Mouse (Mus musculus): ENCODE results near the gene Spc25.
A peak's percentile ranks its signal among the peaks of the same experiment; 100 is the strongest.

The Spc25 gene

DNA sequence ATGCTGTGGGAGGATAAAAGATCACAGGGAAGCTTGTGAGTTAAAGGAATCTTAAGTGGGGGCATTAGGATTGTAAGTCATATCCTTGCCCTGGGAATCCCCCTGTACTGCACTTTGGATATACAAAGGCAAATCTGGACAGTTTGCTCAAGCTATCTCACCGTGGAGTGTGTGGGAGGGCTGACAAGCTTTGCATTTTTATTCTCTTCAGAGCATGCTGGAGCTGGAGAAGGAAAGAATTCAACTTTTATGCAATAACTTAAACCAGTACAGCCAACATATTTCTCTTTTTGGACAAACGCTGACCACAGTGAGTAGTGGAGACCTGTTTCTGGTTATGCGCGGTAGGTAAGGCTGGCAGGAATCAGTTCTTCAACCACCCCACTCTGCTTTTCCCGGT, 30.7 kb downstream of the Spc25 start:
- peak; percentile 51 for DNase-seq

DNA sequence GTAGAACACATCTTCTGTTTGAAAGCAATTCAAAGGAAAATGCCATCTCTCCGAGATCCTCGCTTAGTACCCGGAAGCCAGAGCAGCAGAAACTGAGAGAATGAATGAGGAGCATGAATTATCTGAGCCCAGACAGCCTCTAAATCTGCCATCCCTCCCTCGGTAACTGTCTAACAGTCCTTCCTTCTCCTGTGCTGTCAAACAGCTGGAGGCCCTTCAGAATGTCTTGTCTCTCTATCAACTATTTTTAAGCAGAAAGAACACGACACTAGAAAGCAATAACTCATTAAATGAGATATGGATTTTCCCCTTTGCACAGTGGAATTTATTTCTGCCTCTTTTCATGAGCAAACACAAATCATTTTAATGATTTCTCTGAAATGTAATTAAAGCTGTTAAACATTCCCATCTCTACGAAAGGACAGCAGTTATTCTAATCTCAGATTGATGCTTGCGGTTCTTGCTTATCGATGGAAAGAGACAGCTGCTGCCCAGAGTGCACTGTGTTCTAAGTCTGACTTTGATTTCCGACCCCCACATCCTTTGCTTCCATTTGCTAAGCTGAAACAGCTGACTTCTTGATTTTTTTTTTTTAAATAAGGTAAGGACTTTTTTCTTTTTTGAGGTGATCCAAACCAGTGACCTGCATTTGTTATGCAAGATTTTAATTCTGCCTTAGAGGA, 35.5 kb downstream of the Spc25 start:
- DNase-seq: no peak

DNA sequence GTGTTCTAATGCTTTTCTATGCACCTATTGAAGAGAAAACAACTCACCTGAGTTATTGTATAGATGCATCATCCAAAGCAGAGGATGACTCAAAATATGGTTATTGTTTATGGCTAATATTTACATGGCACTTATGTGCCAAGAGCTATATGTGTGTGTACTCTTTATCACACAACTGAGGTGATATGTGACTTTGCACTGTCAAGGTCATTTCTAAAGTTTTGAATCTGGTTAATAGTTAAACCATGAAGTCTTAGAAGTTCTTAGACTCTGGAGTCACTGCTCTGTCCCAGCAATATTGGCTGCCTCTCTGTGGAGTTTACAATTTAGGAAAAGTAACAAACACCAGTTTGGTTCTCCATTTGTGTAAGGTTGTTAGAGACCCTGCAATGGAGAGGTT, 47.1 kb downstream of the Spc25 start:
- no peak for DNase-seq

- no peak for DNase-seq
Observed at GRCm38 (mm10) chr2:69156283-69156682, 49.7 kb downstream of the Spc25 start.

DNA sequence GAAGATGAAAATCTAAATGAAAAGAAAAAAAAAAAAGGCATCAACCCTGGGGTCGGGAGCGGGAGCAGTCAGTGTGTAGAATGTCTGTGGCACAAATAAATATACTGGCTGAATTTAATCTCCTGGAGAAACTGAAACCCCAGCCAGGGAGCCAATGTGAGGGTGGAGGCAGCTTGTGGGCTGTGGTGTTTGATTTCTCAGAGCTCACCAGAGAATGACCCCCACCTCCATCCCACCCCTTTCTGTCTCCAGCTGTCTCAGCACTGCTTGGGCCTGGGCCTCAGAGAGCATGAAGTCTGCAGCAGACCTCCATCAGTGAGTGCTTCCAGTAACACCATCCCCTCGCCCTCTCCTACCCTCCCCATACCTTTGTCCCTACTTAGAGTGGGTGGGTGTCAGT, 50.1 kb downstream of the Spc25 start:
- no peak for DNase-seq

GRCm38 (mm10) chr2:69150841-69151240, 55.2 kb downstream of the Spc25 start:
- DNase-seq: no peak

GRCm38 (mm10) chr2:69149154-69149553, 56.8 kb downstream of the Spc25 start:
- no peak for DNase-seq

DNA sequence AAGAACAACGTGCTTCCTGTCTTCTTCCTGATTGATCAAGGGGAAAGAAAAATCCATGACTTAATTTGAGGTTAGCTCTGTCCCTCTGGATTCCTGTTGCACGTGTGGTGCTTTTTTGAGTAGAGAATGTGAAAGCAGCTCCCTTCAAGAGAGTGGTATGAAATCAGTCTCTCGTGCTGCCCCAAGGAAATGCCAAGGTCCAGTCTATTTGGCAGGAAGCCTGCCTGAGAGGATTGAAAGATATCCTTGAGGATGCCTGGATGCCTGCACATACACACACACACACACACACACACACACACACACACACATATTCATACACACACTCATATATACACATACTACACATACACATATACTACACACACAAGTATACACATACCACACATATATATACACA, 57.3 kb downstream of the Spc25 start:
- no peak for DNase-seq
